Mouse (Mus musculus) hindbrain, postnatal 0 days (tissue): ENCODE measurements around the gene Hdgfl3. TPM values are rescaled to one million over a fixed set of nuclear protein-coding genes. Genes with fewer than 3 reads are reported as not detected.

ENCODE experiments used
- ATAC-seq: fragments of 200-750 bp; cut with Nextera tagmentation; 2 replicates; pipeline ENCODE4 v1.8.0; 2017; ENCODE audit warnings: mild to moderate bottlenecking, moderate TSS enrichment, moderate library complexity
- DNase-seq: peaks from one replicate; pipeline ENCODE4 v3.0.0-alpha.2; 2015; ENCODE audit warnings: low spot score
- H3K27ac ChIP-seq: fragments of 300-500 bp; sonication (generic); 2 replicates; pipeline ENCODE4 v1.5.1; 2014; ENCODE audit warnings: mild to moderate bottlenecking
- H3K27me3 ChIP-seq: fragments of 300-500 bp; sonication (generic); 2 replicates; pipeline ENCODE4 v1.6.1; 2014; ENCODE audit warnings: low read length, mixed read lengths; ENCODE audit not compliant: insufficient read depth
- H3K36me3 ChIP-seq: fragments of 300-500 bp; sonication (generic); 2 replicates; pipeline ENCODE4 v1.6.1; 2014; ENCODE audit warnings: low read length, mixed read lengths; ENCODE audit not compliant: insufficient read depth
- H3K4me1 ChIP-seq: fragments of 300-500 bp; sonication (generic); 2 replicates; pipeline ENCODE4 v1.6.1; 2014; ENCODE audit warnings: antibody characterized with exemption, low read length, mixed read lengths; ENCODE audit not compliant: insufficient read depth
- H3K4me2 ChIP-seq: fragments of 300-500 bp; sonication (generic); 2 replicates; pipeline ENCODE4 v1.6.1; 2014; ENCODE audit warnings: low read depth, mild to moderate bottlenecking, low read length, moderate library complexity, mixed read lengths
- H3K4me3 ChIP-seq: fragments of 300-500 bp; sonication (generic); 2 replicates; pipeline ENCODE4 v1.5.1; 2014; ENCODE audit warnings: low read length
- H3K9ac ChIP-seq: fragments of 300-500 bp; sonication (generic); replicated peaks from 2 replicates; pipeline ENCODE4 v1.6.1; 2014; ENCODE audit warnings: mild to moderate bottlenecking, low read length, moderate library complexity, mixed read lengths
- H3K9me3 ChIP-seq: fragments of 300-500 bp; sonication (generic); 2 replicates; pipeline ENCODE4 v1.6.1; 2016; ENCODE audit warnings: low read length, mixed read lengths
- CTCF ChIP-seq: IDR thresholded peaks from 2 replicates; pipeline ENCODE4 v1.5.1; 2016; ENCODE audit warnings: antibody characterized with exemption, control low read depth, low read depth
- whole genome bisulfite sequencing: fragments of 180-500 bp; shearing (Covaris S2); extraction: QIAGEN DNeasy Blood & Tissue Kit; methylation state at CpG from one replicate; pipeline ENCODE4 v1.1.7; 2014; 5-methylcytosine and 5-hydroxymethylcytosine counted together
- polyA plus RNA-seq: library from polyadenylated mRNA; unstranded; fragments of >200 nt; fragmentation: Nextera tagmentation; extraction: Ambion mirVana; gene quantifications from 2 replicates; pipeline ENCODE4 v1.2.1, GENCODE M21; 2015
- total RNA-seq: library from RNA; depleted of rRNA; stranded (reverse); fragments of >200 nt; gene quantifications from 2 replicates; pipeline ENCODE4 v1.2.3, GENCODE M21; 2014

Gene Hdgfl3
- total and polyA plus RNA-seq, 2 experiments from 2014 or later = 53.4 to 85.2 TPM

GRCm38 (mm10) chr7:81968451-81968850, 34.2 kb upstream of the Hdgfl3 start:
- TF ChIP-seq CTCF = no peak
- DNase-seq (no peak), ATAC-seq (no peak)
- Histone ChIP-seq H3K27me3 (no peaks in the 10 kb centered on the region), H3K36me3 (no peaks in the 10 kb centered on the region), H3K9me3 (no peaks in the 10 kb centered on the region), H3K9ac (no peak overlapping the region), H3K4me1 (no peaks in the 10 kb centered on the region), H3K27ac (no peak overlapping the region), H3K4me3 (no peak overlapping the region), H3K4me2 (no peak overlapping the region)
- WGBS = 75% methylated on average over 4 of the region's 4 CpGs

- Histone ChIP-seq H3K9ac (no peak overlapping the region), H3K9me3 (no peaks in the 10 kb centered on the region), H3K27ac (no peak overlapping the region), H3K27me3 (no peaks in the 10 kb centered on the region), H3K36me3 (no peaks in the 10 kb centered on the region), H3K4me3 (no peak overlapping the region), H3K4me2 (no peak overlapping the region), H3K4me1 (no peaks in the 10 kb centered on the region)
- 80% methylated on average over 5 of the region's 5 CpGs for WGBS
- peak; percentile 45 for TF ChIP-seq CTCF
- DNase-seq (peak; percentile 12), ATAC-seq (no peak)
Measured at GRCm38 (mm10) chr7:81966195-81966594, 31.9 kb upstream of the Hdgfl3 start.

- DNase-seq (peak; percentile 85), ATAC-seq (peak; percentile 58; the same call in 1 of the 2 replicates)
- H3K27ac ChIP-seq = no peak overlapping the region
- H3K36me3 ChIP-seq = no peaks in the 10 kb centered on the region
- no peaks in the 10 kb centered on the region for H3K4me1 ChIP-seq
- 2% methylated on average over 3 of the region's 3 CpGs for WGBS
- H3K4me3 ChIP-seq = no peak overlapping the region
- no peak overlapping the region for H3K4me2 ChIP-seq
- TF ChIP-seq CTCF = peak; percentile 89
- no peaks in the 10 kb centered on the region for H3K27me3 ChIP-seq
- no peaks in the 10 kb centered on the region for H3K9me3 ChIP-seq
- H3K9ac ChIP-seq = no peak overlapping the region
Measured at GRCm38 (mm10) chr7:81959704-81960103, 25.4 kb upstream of the Hdgfl3 start.

- no peak overlapping the region for H3K27ac ChIP-seq
- DNase-seq = peak; percentile 40
- no peaks in the 10 kb centered on the region for H3K36me3 ChIP-seq
- ATAC-seq = peak; percentile 69
- no peak overlapping the region for H3K4me2 ChIP-seq
- peak; percentile 74 for TF ChIP-seq CTCF
- no peaks in the 10 kb centered on the region for H3K27me3 ChIP-seq
- no peak overlapping the region for H3K9ac ChIP-seq
- no peaks in the 10 kb centered on the region for H3K4me1 ChIP-seq
- H3K9me3 ChIP-seq = no peaks in the 10 kb centered on the region
- H3K4me3 ChIP-seq = no peak overlapping the region
Measured at GRCm38 (mm10) chr7:81954208-81954846, 20.1 kb upstream of the Hdgfl3 start.

- H3K9me3 ChIP-seq = no peaks in the 10 kb centered on the region
- ATAC-seq = no peak
- H3K9ac ChIP-seq = no peak overlapping the region
- H3K36me3 ChIP-seq = no peaks in the 10 kb centered on the region
- H3K4me2 ChIP-seq = no peak overlapping the region
- H3K4me3 ChIP-seq = no peak overlapping the region
- H3K4me1 ChIP-seq = no peaks in the 10 kb centered on the region
- WGBS = 64% methylated on average over 2 of the region's 2 CpGs
- H3K27ac ChIP-seq = no peak overlapping the region
- TF ChIP-seq CTCF = no peak
- DNase-seq = no peak
- H3K27me3 ChIP-seq = no peaks in the 10 kb centered on the region
Measured at GRCm38 (mm10) chr7:81950499-81950898, 16.2 kb upstream of the Hdgfl3 start.

GRCm38 (mm10) chr7:81945398-81945797, 11.1 kb upstream of the Hdgfl3 start:
- Histone ChIP-seq H3K36me3 (no peaks in the 10 kb centered on the region), H3K4me1 (no peaks in the 10 kb centered on the region), H3K4me3 (no peak overlapping the region), H3K9me3 (no peaks in the 10 kb centered on the region), H3K27me3 (no peaks in the 10 kb centered on the region), H3K27ac (no peak overlapping the region), H3K4me2 (no peak overlapping the region), H3K9ac (no peak overlapping the region)
- peak; percentile 52 for TF ChIP-seq CTCF
- ATAC-seq = no peak
- WGBS = 22% methylated on average over 4 of the region's 4 CpGs
- DNase-seq = peak; percentile 47

GRCm38 (mm10) chr7:81934806-81935205, 533 bp upstream of the Hdgfl3 start:
- H3K36me3 ChIP-seq = no peaks in the 10 kb centered on the region
- DNase-seq (peak; percentile 14), ATAC-seq (no peak)
- H3K4me1 ChIP-seq = 0 out of 2 replicates have a peak, but pooled peaks cover 7% of the 10 kb centered on the region
- 2% methylated on average over 5 of the region's 5 CpGs for WGBS
- H3K9ac ChIP-seq = peak overlapping the region; percentile 99
- H3K27me3 ChIP-seq = no peaks in the 10 kb centered on the region
- H3K27ac ChIP-seq = peak overlapping the region; percentile 96
- H3K4me3 ChIP-seq = peak overlapping the region; percentile 95
- TF ChIP-seq CTCF = no peak
- H3K9me3 ChIP-seq = no peaks in the 10 kb centered on the region
- peak overlapping the region; percentile 77 for H3K4me2 ChIP-seq
